Mouse (Mus musculus) olfactory bulb, adult 2 months (tissue): Measurements from ENCODE around the gene Prmt7. TPM values are rescaled to one million over a fixed set of nuclear protein-coding genes. Genes with fewer than 3 reads are reported as not detected.
"Not testable (repeated sequence)": the region's sequence is repeated elsewhere in the genome, so short reads cannot be mapped to it uniquely, and the experiment has no call there.

Experiments used
- H3K27ac ChIP-seq: fragments of 200-500 bp; 2 replicates; pipeline ENCODE4 v1.5.1; 2012; ENCODE audit warnings: low read depth, low read length; ENCODE audit not compliant: insufficient read depth
- H3K4me1 ChIP-seq: fragments of 200-500 bp; 2 replicates; pipeline ENCODE4 v1.6.1; 2012; ENCODE audit warnings: low read length; ENCODE audit not compliant: control insufficient read depth, insufficient read depth
- H3K4me3 ChIP-seq: fragments of 200-500 bp; 2 replicates; pipeline ENCODE4 v1.5.1; 2012; ENCODE audit warnings: mild to moderate bottlenecking, low read depth, low read length, moderate library complexity; ENCODE audit not compliant: insufficient read depth
- CTCF ChIP-seq: fragments of 200-500 bp; IDR thresholded peaks from 2 replicates; pipeline ENCODE4 v1.5.1; 2012; ENCODE audit warnings: low read depth, mild to moderate bottlenecking, low read length, moderate library complexity; ENCODE audit not compliant: insufficient read depth
- POLR2A ChIP-seq: fragments of 200-500 bp; IDR thresholded peaks from 2 replicates; pipeline ENCODE4 v1.6.1; 2012; ENCODE audit warnings: mild to moderate bottlenecking, low read depth, low read length, moderate library complexity; ENCODE audit not compliant: insufficient read depth
- WGBS: fragments of 180-500 bp; shearing (Covaris S2); methylation state at CpG from one replicate; pipeline ENCODE4 v1.1.7; 2018; 5-methylcytosine and 5-hydroxymethylcytosine counted together
- polyA plus RNA-seq: library from polyadenylated mRNA; stranded (reverse); fragments of >200 nt; gene quantifications from 2 replicates; pipeline ENCODE4 v1.2.4, GENCODE M21; 2012; ENCODE audit warnings: low replicate concordance; ENCODE audit not compliant: missing spikeins, insufficient read depth, insufficient read length

Prmt7 gene
- polyA plus RNA-seq, 1 experiment: not detected

DNA sequence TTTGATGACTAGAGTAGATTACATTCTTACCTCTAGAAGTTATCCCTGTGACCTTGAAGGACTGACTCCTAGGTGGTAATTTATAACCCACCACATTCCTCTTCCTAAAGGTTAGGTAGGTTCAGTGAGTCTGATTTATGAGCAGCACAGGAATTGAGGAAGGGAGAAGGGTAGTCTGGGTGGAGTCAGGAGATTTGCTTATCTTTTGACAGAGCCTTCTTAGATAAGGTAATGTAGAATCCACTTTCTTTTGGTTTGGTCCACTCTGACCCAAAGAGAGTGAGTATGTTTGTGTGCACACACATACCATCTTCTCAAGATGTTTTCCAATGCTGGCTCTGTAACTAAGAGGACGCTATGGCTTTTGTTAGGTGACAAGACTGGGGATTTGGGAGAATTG is 33.1 kb upstream of the Prmt7 start:
- TF ChIP-seq POLR2A: no peak
- TF ChIP-seq CTCF: no peak
- 89% methylated on average over 1 of the region's 1 CpGs for WGBS
- H3K27ac ChIP-seq: no peak overlapping the region
- H3K4me1 ChIP-seq: no peaks in the 10 kb centered on the region
- H3K4me3 ChIP-seq: no peak overlapping the region

DNA sequence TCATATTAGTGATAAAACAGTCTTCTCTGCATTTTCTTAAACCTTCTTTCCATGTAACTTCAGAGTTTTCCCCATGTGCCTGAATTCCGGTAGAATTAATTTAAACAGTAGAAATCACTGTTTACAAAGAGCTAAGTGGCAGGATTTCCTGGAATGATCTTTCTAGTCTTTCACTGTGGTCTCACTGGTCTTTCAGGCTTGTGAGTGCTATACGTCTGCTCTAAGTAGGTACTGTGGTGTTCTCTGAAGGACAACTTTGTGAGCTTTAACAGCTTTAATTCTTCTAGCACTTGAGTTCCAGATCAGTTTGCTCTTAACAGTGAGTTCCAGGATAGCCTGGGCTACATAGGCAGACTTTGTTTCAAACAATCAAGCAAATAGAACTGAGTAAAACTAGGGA is 32.3 kb upstream of the Prmt7 start:
- no peak for TF ChIP-seq CTCF
- no peak for TF ChIP-seq POLR2A
- Histone ChIP-seq H3K4me3 (no peak overlapping the region), H3K27ac (no peak overlapping the region), H3K4me1 (no peaks in the 10 kb centered on the region)
- 70% methylated on average over 2 of the region's 2 CpGs for WGBS

DNA sequence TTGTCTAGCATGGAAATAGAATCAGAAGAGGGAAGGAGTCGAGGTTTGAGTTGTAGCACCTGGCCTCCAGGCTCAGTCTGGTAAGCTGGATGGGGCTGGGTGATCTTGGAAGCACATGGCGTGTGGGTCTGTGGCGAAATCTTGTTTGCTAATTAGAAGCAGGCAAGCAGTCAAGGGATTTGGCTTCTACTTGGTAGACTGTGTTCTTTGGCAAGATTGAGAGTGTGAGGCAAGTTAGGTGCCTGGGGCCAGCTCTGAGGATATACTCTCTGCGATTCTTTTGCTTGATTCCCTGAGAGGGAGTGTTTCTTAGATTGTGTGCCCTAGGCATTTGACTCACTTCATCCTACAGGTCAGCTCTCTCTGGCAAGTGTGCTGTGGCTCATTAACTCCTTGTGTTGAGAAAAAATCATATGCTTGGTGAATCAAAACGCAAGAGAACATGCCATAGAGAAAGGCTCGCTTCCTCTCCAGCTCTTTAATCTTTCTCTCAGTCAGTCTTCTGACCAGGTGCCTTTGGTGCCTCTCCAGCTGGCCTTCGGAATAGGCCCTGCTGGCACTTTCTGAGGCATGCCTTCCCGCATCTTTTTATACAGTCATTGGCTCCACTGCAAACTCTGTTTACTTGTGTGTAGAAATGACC is 25.0 kb upstream of the Prmt7 start:
- H3K4me1 ChIP-seq: no peaks in the 10 kb centered on the region
- no peak overlapping the region for H3K27ac ChIP-seq
- H3K4me3 ChIP-seq: no peak overlapping the region
- no peak for TF ChIP-seq POLR2A
- TF ChIP-seq CTCF: no peak
- WGBS: 54% methylated on average over 8 of the region's 8 CpGs

DNA sequence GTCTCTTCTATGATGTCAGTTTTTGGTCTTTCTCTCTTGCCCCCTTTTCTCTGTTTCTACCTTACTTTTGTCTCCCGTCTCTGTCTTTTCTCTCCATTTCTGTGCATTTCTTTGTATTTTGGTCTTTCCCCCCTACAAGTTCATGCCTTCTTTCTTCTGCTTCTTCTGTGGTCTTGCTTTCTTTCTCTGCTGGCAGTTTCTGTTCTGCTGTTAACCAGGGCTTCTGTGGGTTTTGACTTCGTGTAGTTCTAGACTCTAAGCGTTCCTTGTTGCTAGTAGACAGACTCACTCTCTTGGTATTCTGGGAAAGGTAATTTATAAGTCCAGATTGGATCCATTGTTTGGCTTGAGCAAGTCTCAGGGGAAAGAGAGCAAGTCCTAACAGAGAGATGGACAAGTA is 24.3 kb upstream of the Prmt7 start:
- Histone ChIP-seq H3K4me1 (no peaks in the 10 kb centered on the region), H3K27ac (no peak overlapping the region), H3K4me3 (no peak overlapping the region)
- TF ChIP-seq POLR2A: no peak
- no peak for TF ChIP-seq CTCF
- WGBS: 83% methylated on average over 3 of the region's 3 CpGs

DNA sequence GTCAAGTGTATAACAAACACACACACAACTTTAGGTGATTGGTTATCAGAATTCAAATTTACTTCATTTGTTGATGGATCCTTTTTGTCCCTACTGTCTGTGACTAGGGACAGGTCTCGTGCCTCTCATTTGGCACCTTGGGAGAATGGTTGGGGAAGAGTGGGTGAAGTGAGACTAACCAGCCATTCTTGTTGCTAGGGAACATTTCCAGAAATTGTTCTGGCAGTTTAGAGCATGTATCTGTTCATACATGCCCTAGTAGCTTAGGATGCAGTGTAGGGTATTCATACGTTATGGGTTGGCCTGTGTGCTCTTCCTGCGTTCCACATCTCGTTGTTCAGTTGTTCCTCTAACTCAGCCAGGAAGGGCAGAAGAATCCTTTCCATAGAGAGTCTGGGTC is 21.6 kb upstream of the Prmt7 start:
- no peak overlapping the region for H3K27ac ChIP-seq
- no peaks in the 10 kb centered on the region for H3K4me1 ChIP-seq
- no peak overlapping the region for H3K4me3 ChIP-seq
- 94% methylated on average over 4 of the region's 4 CpGs for WGBS
- no peak for TF ChIP-seq POLR2A
- TF ChIP-seq CTCF: no peak

DNA sequence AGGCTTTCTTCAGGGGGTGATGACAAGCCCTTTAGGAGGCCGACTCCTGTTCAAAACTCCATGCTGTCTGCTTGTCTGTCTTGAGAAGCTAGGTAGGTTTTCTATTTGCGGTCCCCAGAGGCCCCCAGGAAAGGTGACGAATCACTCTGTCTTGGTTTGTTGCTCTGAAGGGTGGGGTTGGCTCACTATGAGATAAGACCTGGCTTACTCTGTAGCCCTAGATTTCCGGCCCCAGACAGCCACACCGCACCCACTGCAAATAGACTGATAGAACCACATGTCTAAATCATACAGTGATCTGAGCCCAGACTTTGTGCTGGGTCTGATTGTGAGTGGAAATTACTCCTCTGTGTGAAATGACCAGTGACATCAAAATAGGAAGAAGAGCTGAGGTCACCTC is 19.1 kb upstream of the Prmt7 start:
- TF ChIP-seq POLR2A (no peak), CTCF (no peak)
- no peak overlapping the region for H3K27ac ChIP-seq
- H3K4me3 ChIP-seq: no peak overlapping the region
- WGBS: 94% methylated on average over 5 of the region's 5 CpGs
- H3K4me1 ChIP-seq: no peaks in the 10 kb centered on the region

DNA sequence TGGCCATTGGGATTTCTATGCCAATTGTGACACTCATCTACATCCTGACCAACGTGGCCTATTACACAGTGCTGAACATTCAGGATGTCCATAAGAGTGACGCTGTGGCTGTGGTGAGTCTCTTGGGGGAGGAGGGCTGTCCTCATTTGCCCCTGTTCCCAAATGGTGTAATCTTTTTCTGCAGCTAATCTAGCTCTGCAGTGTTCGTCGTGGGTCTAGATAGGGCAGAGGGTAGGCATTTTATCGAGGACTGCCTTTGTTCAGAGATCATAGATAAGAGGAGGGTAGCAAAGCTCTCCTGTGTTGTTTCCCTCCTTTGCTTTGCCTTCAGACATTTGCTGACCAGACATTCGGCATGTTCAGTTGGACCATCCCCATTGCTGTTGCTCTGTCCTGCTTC is 17.6 kb upstream of the Prmt7 start:
- WGBS: 86% methylated on average over 6 of the region's 6 CpGs
- Histone ChIP-seq H3K4me1 (no peaks in the 10 kb centered on the region), H3K4me3 (no peak overlapping the region), H3K27ac (no peak overlapping the region)
- TF ChIP-seq POLR2A (no peak), CTCF (no peak)

DNA sequence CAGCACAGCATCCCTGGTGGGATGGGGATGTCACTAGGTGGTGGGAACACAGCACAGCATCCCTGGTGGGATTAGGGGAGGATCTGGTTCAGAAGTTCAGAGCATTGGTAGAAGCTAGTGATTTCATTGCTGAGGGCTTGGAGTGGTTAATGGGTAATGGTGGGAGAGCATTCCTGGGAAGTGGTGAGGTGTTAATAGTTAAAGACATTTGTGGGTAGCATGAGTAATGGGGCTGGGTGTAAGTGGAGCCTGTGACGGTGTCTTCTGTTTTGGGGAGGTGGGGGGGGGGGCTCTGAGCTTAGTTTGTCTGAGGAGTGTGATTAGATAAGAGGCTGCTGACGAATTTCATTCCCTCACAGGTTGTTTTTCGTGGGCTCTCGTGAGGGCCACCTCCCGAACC is 16.7 kb upstream of the Prmt7 start:
- TF ChIP-seq CTCF (no peak), POLR2A (no peak)
- Histone ChIP-seq H3K4me1 (no peaks in the 10 kb centered on the region), H3K27ac (no peak overlapping the region), H3K4me3 (no peak overlapping the region)
- 65% methylated on average over 5 of the region's 5 CpGs for WGBS

DNA sequence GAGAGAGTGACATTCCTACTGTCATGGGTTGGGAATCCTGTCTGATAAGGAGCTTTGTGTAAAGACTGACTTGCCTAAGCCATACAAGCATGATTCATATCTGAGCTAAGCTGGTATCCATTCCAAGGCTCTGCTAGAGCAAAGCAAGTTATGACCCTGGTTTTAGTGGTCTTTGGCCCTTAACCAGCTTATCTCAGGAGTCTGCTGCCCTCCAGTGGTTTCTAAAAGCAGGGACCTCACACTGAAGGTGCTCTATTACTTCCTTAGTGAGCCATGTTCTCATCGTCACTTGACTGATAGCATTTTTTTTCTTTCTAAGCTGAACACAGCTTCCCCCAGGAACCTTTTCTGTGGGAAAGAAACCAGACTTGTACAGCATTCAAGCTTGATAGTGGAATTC is 12.0 kb upstream of the Prmt7 start:
- Histone ChIP-seq H3K4me3 (no peak overlapping the region), H3K4me1 (no peaks in the 10 kb centered on the region), H3K27ac (no peak overlapping the region)
- WGBS: 8% methylated on average over 1 of the region's 1 CpGs
- no peak for TF ChIP-seq POLR2A
- no peak for TF ChIP-seq CTCF

DNA sequence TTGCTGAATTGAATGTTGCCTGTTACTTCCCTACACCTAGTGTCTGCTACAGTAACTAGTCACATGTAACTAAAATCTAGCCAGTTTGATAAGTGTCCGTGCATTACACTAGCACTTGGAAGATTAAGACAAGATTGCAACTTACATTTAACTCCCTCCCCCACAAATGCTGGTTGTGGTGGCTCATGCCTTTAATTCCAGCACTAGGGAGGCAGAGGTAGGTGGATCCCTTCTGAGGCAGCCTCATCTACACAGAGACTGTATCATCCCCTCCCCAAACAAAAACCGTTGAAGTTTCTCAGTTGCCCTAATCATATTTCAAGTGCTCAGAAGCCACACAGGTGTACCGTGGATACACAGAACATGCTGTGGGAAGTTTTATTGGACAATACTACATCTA is 11.1 kb upstream of the Prmt7 start:
- not testable (repeated sequence) for H3K4me1 ChIP-seq, H3K27ac ChIP-seq, H3K4me3 ChIP-seq
- WGBS: 52% methylated on average over 3 of the region's 3 CpGs
